Mouse (Mus musculus) liver, adult 2 months (tissue): ENCODE data around the gene 2210011C24Rik.

Experiments used
- CTCF ChIP-seq: fragments of 200-500 bp; IDR thresholded peaks from 2 replicates; pipeline ENCODE4 v1.5.1; 2011; ENCODE audit warnings: low read depth, low read length, control low read depth
- POLR2A ChIP-seq: fragments of 200-500 bp; IDR thresholded peaks from 2 replicates; pipeline ENCODE4 v1.6.1; 2011; ENCODE audit warnings: low read length, control low read depth; ENCODE audit not compliant: insufficient read depth; ENCODE audit errors: extremely low read depth

- no peak for TF ChIP-seq CTCF
- TF ChIP-seq POLR2A = no peak
These were observed 38.6 kb downstream of the 2210011C24Rik start for GRCm38 (mm10) chr8:83973161-83974031.
